Mouse (Mus musculus): ENCODE results near the gene Fstl4.

The Fstl4 gene

GRCm38 (mm10) chr11:53231836-53232235 lies 467.4 kb downstream of the Fstl4 start:
- DNase-seq (ENCODE audit: low read depth) = no peak

- no peak for DNase-seq (ENCODE audit: low read depth)
Observed at GRCm38 (mm10) chr11:53233590-53233989, 469.2 kb downstream of the Fstl4 start.

All from induced T-regulatory cell, adult 2 months (primary cell).